Mouse (Mus musculus) cerebellum, adult 2 months (tissue): ENCODE data around the gene Olfr455.

Experiments used
- CTCF ChIP-seq: fragments of 200-500 bp; IDR thresholded peaks from 2 replicates; pipeline ENCODE4 v1.5.1; 2011; ENCODE audit warnings: low read depth, mild to moderate bottlenecking, control low read depth, low read length, moderate library complexity, borderline replicate concordance; ENCODE audit not compliant: insufficient read depth
- POLR2A ChIP-seq: fragments of 200-500 bp; IDR thresholded peaks from 2 replicates; pipeline ENCODE4 v1.6.1; 2011; ENCODE audit warnings: low read length, control low read depth, borderline replicate concordance; ENCODE audit not compliant: insufficient read depth

DNA sequence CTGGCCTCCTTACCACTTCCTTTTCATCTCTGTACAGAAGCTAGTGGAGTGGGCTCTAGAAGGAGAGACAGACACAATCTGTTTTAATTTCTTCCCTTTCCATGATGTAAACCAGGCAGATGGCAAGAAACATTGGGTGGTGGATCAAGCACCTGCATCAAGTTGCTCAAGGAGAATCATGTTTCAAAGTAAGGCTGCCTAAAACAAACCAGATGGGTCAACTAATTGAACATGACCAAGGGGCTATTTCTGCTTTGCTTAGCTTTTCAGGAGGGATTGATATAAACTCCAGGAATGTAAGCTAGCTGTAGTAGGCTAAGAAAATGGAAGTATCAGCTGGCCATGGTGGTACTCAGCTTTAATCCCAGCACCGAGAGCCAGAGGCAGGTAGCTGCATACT lies 6.7 kb downstream of the Olfr455 start:
- TF ChIP-seq POLR2A = no peak
- no peak for TF ChIP-seq CTCF
